Mouse (Mus musculus): Measurements from ENCODE around the gene Ang4. TPM values are rescaled to one million over a fixed set of nuclear protein-coding genes. Genes with fewer than 3 reads are reported as not detected.
"Not testable (repeated sequence)": the region's sequence is repeated elsewhere in the genome, so short reads cannot be mapped to it uniquely, and the experiment has no call there.

Gene Ang4
- polyA plus RNA-seq (2015; fragmentation: Nextera tagmentation; extraction: Ambion mirVana): not detected in 2 replicates

- H3K27ac ChIP-seq: no peak within 1 kb of the TSS
- H3K4me3 ChIP-seq: no peak within 1 kb of the TSS
- H3K27me3 ChIP-seq: no peaks in the 10 kb centered on the region
- WGBS: 86% methylated on average over 5 of the region's 5 CpGs
- ATAC-seq: no peak
- no peaks in the 10 kb centered on the region for H3K9me3 ChIP-seq (replicated peaks)
- H3K9ac ChIP-seq: no peak within 1 kb of the TSS
- no peak within 1 kb of the TSS for H3K4me2 ChIP-seq
- no peaks in the 10 kb centered on the region for H3K36me3 ChIP-seq (ENCODE audit: poor library complexity, severe bottlenecking)
- H3K4me1 ChIP-seq: no peaks in the 10 kb centered on the region
Observed at GRCm38 (mm10) chr14:51773490-51773889, at the start of gene Ang4. TSS of gene Ang4 (minus strand) at chr14:51773590.

DNA sequence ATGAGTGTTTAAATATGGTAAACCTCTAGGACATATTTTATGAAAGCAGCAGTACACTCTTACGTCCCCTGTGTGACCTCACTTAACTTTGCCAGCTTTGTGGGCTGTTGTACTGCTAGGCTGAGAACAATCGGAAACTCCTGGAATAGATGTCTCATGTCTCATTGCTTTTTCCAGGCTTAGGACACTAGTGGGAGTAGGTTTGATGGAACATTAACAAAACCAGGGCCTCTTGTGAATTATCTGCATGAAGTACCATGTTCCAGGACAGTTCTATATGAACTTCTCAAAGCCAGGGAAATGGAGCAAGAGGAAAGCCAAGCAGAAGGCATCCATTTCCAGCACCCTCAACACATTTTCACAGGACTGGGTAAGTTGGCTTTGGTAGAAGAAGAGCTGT is 26.4 kb upstream of the Ang4 start, which contains the start of gene AY358078:
TSS of gene AY358078 (plus strand) at position 301 of the 400 bp plus-strand sequence.
- Histone ChIP-seq H3K4me3 (no peak within 1 kb of the TSS), H3K9ac (no peak within 1 kb of the TSS), H3K36me3 (ENCODE audit: poor library complexity, severe bottlenecking) (no peaks in the 10 kb centered on the region), H3K4me2 (no peak within 1 kb of the TSS), H3K4me1 (no peaks in the 10 kb centered on the region), H3K27ac (no peak within 1 kb of the TSS), H3K27me3 (no peaks in the 10 kb centered on the region), H3K9me3 (replicated peaks) (no peaks in the 10 kb centered on the region)
- whole genome bisulfite sequencing: 92% methylated on average over 2 of the region's 2 CpGs
- ATAC-seq: no peak

DNA sequence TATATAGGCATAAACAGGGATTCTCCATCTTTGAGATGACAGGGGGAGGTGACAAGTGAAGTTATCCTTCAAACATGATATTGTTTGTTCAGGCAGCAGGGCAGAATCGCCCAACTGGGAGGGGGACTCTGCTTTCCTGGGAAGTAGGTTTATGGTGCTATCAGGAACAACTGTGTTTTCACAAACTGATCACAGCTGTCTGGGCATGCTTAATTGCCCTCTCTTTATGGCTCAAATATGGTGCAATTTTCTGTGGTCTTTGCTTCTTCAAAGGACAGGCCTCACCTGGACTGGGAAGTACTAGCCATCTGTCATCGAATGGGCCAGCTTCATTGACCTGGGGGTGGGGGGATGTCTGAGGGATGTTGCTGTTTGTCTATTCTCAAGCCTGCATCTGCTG is 20.7 kb upstream of the Ang4 start:
- H3K4me1 ChIP-seq: no peaks in the 10 kb centered on the region
- no peak overlapping the region for H3K27ac ChIP-seq
- no peak for ATAC-seq
- H3K4me2 ChIP-seq: no peak overlapping the region
- H3K9ac ChIP-seq: no peak overlapping the region
- 75% methylated on average over 2 of the region's 2 CpGs for WGBS
- H3K9me3 ChIP-seq (replicated peaks): no peaks in the 10 kb centered on the region
- H3K27me3 ChIP-seq: no peaks in the 10 kb centered on the region
- no peak overlapping the region for H3K4me3 ChIP-seq
- H3K36me3 ChIP-seq (ENCODE audit: poor library complexity, severe bottlenecking): no peaks in the 10 kb centered on the region

GRCm38 (mm10) chr14:51789196-51789595 is 15.8 kb upstream of the Ang4 start:
- H3K4me2 ChIP-seq: no peak overlapping the region
- H3K27ac ChIP-seq: no peak overlapping the region
- ATAC-seq: no peak
- H3K9me3 ChIP-seq (replicated peaks): no peaks in the 10 kb centered on the region
- 89% methylated on average over 2 of the region's 2 CpGs for WGBS
- H3K27me3 ChIP-seq: no peaks in the 10 kb centered on the region
- no peak overlapping the region for H3K9ac ChIP-seq
- no peaks in the 10 kb centered on the region for H3K36me3 ChIP-seq (ENCODE audit: poor library complexity, severe bottlenecking)
- no peaks in the 10 kb centered on the region for H3K4me1 ChIP-seq
- no peak overlapping the region for H3K4me3 ChIP-seq

DNA sequence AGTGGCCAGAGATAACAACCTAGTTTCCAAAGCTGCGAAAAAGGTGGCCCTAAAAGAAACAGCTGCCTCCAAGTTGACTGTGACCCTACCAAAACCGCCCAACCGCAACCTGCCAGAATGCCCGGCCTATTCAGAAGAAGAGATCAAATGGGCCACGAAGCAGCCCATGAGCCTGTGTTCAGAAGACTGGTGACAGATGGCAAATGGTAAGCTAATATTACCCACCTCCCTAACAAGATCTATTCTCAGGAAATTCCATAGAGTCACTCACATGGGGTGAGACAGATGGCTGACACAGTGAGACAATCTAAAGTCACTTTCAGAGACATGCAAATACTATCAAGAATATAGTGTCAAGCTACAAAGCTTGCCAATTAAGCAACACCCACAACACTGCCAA is 13.7 kb upstream of the Ang4 start:
- 72% methylated on average over 5 of the region's 5 CpGs for WGBS
- H3K9ac ChIP-seq: no peak overlapping the region
- H3K27ac ChIP-seq: no peak overlapping the region
- no peak overlapping the region for H3K4me3 ChIP-seq
- H3K4me1 ChIP-seq: no peaks in the 10 kb centered on the region
- ATAC-seq: no peak
- no peak overlapping the region for H3K4me2 ChIP-seq
- H3K9me3 ChIP-seq (replicated peaks): no peaks in the 10 kb centered on the region
- H3K27me3 ChIP-seq: no peaks in the 10 kb centered on the region
- no peaks in the 10 kb centered on the region for H3K36me3 ChIP-seq (ENCODE audit: poor library complexity, severe bottlenecking)

- Histone ChIP-seq H3K36me3 (ENCODE audit: poor library complexity, severe bottlenecking) (no peaks in the 10 kb centered on the region), H3K27ac (no peak overlapping the region), H3K4me1 (no peaks in the 10 kb centered on the region), H3K4me2 (no peak overlapping the region), H3K9me3 (replicated peaks) (no peaks in the 10 kb centered on the region), H3K4me3 (no peak overlapping the region), H3K27me3 (no peaks in the 10 kb centered on the region), H3K9ac (no peak overlapping the region)
- 81% methylated on average over 4 of the region's 4 CpGs for WGBS
- ATAC-seq: no peak
Observed at GRCm38 (mm10) chr14:51786335-51786734, 12.9 kb upstream of the Ang4 start.

DNA sequence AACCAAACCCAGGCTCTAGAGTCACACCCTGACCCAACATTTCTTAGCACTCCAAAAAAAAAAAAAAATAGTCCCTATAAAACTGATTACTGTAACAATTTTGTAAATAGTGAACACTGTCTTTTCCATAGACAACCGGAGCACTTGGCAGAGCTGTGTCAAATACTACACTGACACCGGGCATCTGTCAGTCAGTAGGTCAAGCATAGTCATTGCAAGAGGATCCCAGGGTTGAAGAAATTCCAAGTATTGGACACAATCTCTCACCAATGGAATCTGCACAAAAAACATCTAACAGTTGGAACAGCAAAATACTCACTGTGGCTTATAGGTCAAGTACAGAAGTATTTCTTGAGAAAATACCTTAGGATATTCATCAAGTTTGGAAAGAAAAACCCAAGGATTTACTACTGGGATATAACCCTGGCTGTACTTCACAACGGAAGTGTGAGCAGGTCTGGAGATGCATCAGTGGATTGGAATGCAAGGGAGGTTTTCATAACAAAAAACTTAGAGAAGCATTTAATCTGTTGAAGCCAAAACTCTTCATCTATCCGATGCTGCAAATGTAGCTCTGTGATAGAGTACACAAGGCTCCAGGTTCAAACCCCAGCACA is 5.6 kb upstream of the Ang4 start:
- no peak overlapping the region for H3K9ac ChIP-seq
- H3K9me3 ChIP-seq (replicated peaks): no peaks in the 10 kb centered on the region
- H3K27me3 ChIP-seq: no peaks in the 10 kb centered on the region
- H3K4me3 ChIP-seq: no peak overlapping the region
- H3K27ac ChIP-seq: no peak overlapping the region
- no peak overlapping the region for H3K4me2 ChIP-seq
- 88% methylated on average over 4 of the region's 4 CpGs for WGBS
- no peaks in the 10 kb centered on the region for H3K4me1 ChIP-seq
- no peaks in the 10 kb centered on the region for H3K36me3 ChIP-seq (ENCODE audit: poor library complexity, severe bottlenecking)
- ATAC-seq: no peak

GRCm38 (mm10) chr14:51777791-51778190 is 4.4 kb upstream of the Ang4 start:
- no peaks in the 10 kb centered on the region for H3K4me1 ChIP-seq
- WGBS: 92% methylated on average over 1 of the region's 1 CpGs
- H3K4me2 ChIP-seq: no peak overlapping the region
- no peak overlapping the region for H3K9ac ChIP-seq
- no peak overlapping the region for H3K4me3 ChIP-seq
- H3K27ac ChIP-seq: no peak overlapping the region
- no peaks in the 10 kb centered on the region for H3K27me3 ChIP-seq
- H3K36me3 ChIP-seq (ENCODE audit: poor library complexity, severe bottlenecking): no peaks in the 10 kb centered on the region
- no peaks in the 10 kb centered on the region for H3K9me3 ChIP-seq (replicated peaks)
- ATAC-seq: no peak

GRCm38 (mm10) chr14:51771378-51771777 is 2.0 kb downstream of the Ang4 start:
- H3K36me3 ChIP-seq (ENCODE audit: poor library complexity, severe bottlenecking); H3K4me1 ChIP-seq; H3K9me3 ChIP-seq (replicated peaks); H3K27me3 ChIP-seq; H3K27ac ChIP-seq; H3K9ac ChIP-seq; H3K4me3 ChIP-seq; H3K4me2 ChIP-seq: not testable (repeated sequence)
- 0 out of 2 replicates have a peak, but pooled peaks have one; percentile 67 for ATAC-seq
- WGBS: 97% methylated on average over 1 of the region's 1 CpGs

- Histone ChIP-seq H3K27ac (no peak overlapping the region), H3K4me2 (no peak overlapping the region), H3K9ac (no peak overlapping the region), H3K36me3 (ENCODE audit: poor library complexity, severe bottlenecking) (no peaks in the 10 kb centered on the region), H3K4me1 (no peaks in the 10 kb centered on the region), H3K9me3 (replicated peaks) (no peaks in the 10 kb centered on the region), H3K27me3 (no peaks in the 10 kb centered on the region), H3K4me3 (no peak overlapping the region)
- WGBS: 79% methylated on average over 2 of the region's 2 CpGs
- no peak for ATAC-seq
Observed at GRCm38 (mm10) chr14:51755944-51756343, 17.4 kb downstream of the Ang4 start.

- ATAC-seq: 0 out of 2 replicates have a peak, but pooled peaks have one; percentile 50
- H3K9ac ChIP-seq: no peak overlapping the region
- no peak overlapping the region for H3K27ac ChIP-seq
- H3K9me3 ChIP-seq (replicated peaks): no peaks in the 10 kb centered on the region
- peaks cover 51% of the 10 kb centered on the region for H3K27me3 ChIP-seq
- no peaks in the 10 kb centered on the region for H3K36me3 ChIP-seq (ENCODE audit: poor library complexity, severe bottlenecking)
- H3K4me3 ChIP-seq: peak overlapping the region; percentile 33
- peak overlapping the region; percentile 65 for H3K4me2 ChIP-seq
- H3K4me1 ChIP-seq: peaks cover 24% of the 10 kb centered on the region
- 1% methylated on average over 42 of the region's 42 CpGs for WGBS
Observed at GRCm38 (mm10) chr14:51740347-51741170, 32.8 kb downstream of the Ang4 start.

- H3K9ac ChIP-seq: no peak overlapping the region
- H3K4me2 ChIP-seq: peak overlapping the region; percentile 65
- ATAC-seq: no peak
- H3K27ac ChIP-seq: no peak overlapping the region
- H3K36me3 ChIP-seq (ENCODE audit: poor library complexity, severe bottlenecking): no peaks in the 10 kb centered on the region
- H3K4me3 ChIP-seq: peak overlapping the region; percentile 22
- peaks cover 24% of the 10 kb centered on the region for H3K4me1 ChIP-seq
- 2% methylated on average over 23 of the region's 24 CpGs for WGBS
- peaks cover 51% of the 10 kb centered on the region for H3K27me3 ChIP-seq
- no peaks in the 10 kb centered on the region for H3K9me3 ChIP-seq (replicated peaks)
Observed at GRCm38 (mm10) chr14:51739150-51739993, 34.0 kb downstream of the Ang4 start.
